Mouse (Mus musculus): ENCODE results near the gene Ptprc.

The Ptprc gene

GRCm38 (mm10) chr1:138175494-138175893 is at the start of gene Ptprc:
Gene Ptprc (minus strand): TSS chr1:138175708.
- DNase-seq: no peak

GRCm38 (mm10) chr1:138214736-138215458 is 39.4 kb upstream of the Ptprc start:
- DNase-seq: no peak

GRCm38 (mm10) chr1:138210387-138211024 is 35.0 kb upstream of the Ptprc start:
- no peak for DNase-seq

- DNase-seq: peak; percentile 42
Measured at GRCm38 (mm10) chr1:138209751-138210150, 34.2 kb upstream of the Ptprc start.

- DNase-seq: no peak
Measured at GRCm38 (mm10) chr1:138206041-138206440, 30.5 kb upstream of the Ptprc start.

GRCm38 (mm10) chr1:138191689-138192508 is 16.4 kb upstream of the Ptprc start:
- DNase-seq: peak; percentile 9

- no peak for DNase-seq
Measured at GRCm38 (mm10) chr1:138188131-138188530, 12.6 kb upstream of the Ptprc start.

- no peak for DNase-seq
Measured at GRCm38 (mm10) chr1:138185904-138186303, 10.4 kb upstream of the Ptprc start.

GRCm38 (mm10) chr1:138180081-138180480 is 4.6 kb upstream of the Ptprc start:
- DNase-seq: no peak

GRCm38 (mm10) chr1:138174705-138175492 is 609 bp downstream of the Ptprc start:
- no peak for DNase-seq

GRCm38 (mm10) chr1:138174143-138174542 is 1.4 kb downstream of the Ptprc start:
- no peak for DNase-seq

- no peak for DNase-seq
Measured at GRCm38 (mm10) chr1:138173669-138174068, 1.8 kb downstream of the Ptprc start.

GRCm38 (mm10) chr1:138172547-138172946 is 3.0 kb downstream of the Ptprc start:
- DNase-seq: no peak

- DNase-seq: no peak
Measured at GRCm38 (mm10) chr1:138172096-138172495, 3.4 kb downstream of the Ptprc start.

GRCm38 (mm10) chr1:138166233-138166771 is 9.2 kb downstream of the Ptprc start:
- DNase-seq: no peak

- no peak for DNase-seq
Measured at GRCm38 (mm10) chr1:138162638-138163037, 12.9 kb downstream of the Ptprc start.

GRCm38 (mm10) chr1:138158921-138159320 is 16.6 kb downstream of the Ptprc start:
- no peak for DNase-seq

- DNase-seq: no peak
Measured at GRCm38 (mm10) chr1:138158236-138158635, 17.3 kb downstream of the Ptprc start.

GRCm38 (mm10) chr1:138157709-138158108 is 17.8 kb downstream of the Ptprc start:
- no peak for DNase-seq

- DNase-seq: no peak
Measured at GRCm38 (mm10) chr1:138157008-138157407, 18.5 kb downstream of the Ptprc start.

GRCm38 (mm10) chr1:138154185-138154785 is 21.2 kb downstream of the Ptprc start:
- no peak for DNase-seq

- DNase-seq: no peak
Measured at GRCm38 (mm10) chr1:138153126-138153525, 22.4 kb downstream of the Ptprc start.

Data from lung, postnatal 10 days (tissue).